Mouse (Mus musculus): ENCODE measurements around the gene Mrpl33.

- TF ChIP-seq CTCF (IDR thresholded peaks at IDR 0.05; ENCODE audit: borderline replicate concordance, control insufficient read depth, extremely low read depth, insufficient read depth, low read length, poor library complexity) (no peak), POLR2A (IDR thresholded peaks at IDR 0.05; ENCODE audit: control insufficient read depth, extremely low read depth, insufficient read depth, low read length, poor library complexity) (no peak)
Observed at GRCm38 (mm10) chr5:31687972-31688371, 91.2 kb downstream of the Mrpl33 start.
